Mouse (Mus musculus): ENCODE measurements around the gene Rab34.
A peak's percentile ranks its signal among the peaks of the same experiment; 100 is the strongest.
"Not testable (repeated sequence)": the region's sequence is repeated elsewhere in the genome, so short reads cannot be mapped to it uniquely, and the experiment has no call there.

Gene Rab34

DNA sequence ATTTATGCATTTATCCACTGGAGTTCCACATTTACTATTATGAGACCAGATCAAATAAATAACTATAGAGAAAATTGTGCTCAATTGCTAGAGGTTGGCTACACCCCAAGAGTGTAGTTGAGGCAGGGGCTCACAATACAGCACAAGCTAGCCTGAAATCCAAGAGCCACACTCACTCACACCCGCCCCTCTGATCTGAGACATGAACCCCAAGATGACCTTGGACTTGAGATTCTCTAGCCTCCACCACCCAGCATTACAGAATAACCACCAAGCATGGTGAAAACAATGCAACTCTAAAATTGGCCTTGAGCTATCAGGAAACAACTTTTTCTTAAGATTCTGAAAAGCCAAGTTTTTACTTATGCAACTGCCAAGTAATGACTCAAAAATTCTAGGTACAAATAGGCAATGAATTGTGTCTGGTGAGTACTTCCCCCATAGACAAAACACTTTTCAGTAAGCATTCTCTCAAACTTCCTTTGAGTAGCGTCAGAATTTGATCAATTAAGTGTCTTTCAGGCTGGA, 6.3 kb upstream of the Rab34 start:
- DNase-seq: no peak

DNA sequence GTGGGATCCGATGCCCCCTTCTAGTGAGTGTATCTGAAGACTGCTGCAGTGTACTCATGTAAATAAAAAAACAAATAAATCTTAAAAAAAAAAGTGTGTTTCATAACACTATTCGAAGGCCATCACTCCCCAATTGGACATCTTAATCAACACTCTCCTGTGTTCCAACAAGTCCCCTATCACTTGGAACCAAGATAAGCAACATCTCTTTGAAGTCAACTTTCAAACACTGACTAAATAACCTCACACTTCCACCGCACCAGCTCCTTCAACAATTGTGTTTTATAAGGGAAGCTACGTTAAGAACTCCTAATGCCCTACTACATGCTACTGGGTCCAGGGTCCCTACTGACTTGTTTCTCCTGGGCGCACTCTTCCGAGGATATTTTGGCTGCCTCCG, 5.8 kb upstream of the Rab34 start:
- DNase-seq: no peak

DNA sequence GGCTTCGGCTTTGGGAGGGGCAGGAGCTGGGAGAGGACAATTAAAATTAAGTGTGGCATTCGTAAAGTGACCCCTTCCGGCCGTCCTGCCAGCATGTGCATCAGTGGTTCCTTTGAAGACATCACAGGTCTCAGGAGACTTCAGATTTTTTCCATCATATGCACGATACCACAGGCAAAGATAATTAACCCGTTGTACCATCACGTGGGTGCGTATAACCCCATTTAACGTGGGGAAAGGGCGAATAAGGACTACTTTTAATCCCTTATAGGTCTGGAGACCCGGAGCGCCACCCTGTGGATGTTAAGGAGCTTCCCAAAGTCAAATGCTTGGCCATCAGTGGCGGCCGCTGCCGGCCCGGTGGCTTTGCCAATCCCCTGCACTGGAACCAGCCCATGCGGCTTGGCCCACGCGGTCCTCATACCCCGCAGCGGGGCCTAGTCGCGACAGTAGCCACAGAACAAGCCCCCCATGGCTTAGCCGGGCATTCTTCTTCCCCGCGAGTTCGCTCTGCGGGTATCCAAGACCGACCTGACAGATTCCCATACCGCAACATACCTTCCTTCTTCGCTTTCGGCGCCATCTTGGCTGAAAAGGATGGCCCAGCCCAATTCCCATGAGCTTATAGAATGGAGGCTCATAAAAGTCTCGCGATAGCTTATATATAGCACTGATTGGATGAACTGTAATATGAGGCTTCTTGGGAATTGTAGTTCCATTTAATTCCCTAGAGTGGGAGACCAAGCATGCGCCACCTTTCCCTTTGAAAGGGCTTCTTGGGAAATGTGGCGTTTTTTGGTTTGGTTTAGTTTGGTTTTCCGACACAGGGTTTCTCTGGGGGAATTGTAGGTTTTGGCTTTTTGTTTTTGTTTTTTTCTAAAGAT, 5.0 kb upstream of the Rab34 start, which contains the start of gene Rpl23a:
TSS of gene Rpl23a (minus strand) at position 624 of the 884 bp plus-strand sequence.
- peak; percentile 60 to 78 for DNase-seq

DNA sequence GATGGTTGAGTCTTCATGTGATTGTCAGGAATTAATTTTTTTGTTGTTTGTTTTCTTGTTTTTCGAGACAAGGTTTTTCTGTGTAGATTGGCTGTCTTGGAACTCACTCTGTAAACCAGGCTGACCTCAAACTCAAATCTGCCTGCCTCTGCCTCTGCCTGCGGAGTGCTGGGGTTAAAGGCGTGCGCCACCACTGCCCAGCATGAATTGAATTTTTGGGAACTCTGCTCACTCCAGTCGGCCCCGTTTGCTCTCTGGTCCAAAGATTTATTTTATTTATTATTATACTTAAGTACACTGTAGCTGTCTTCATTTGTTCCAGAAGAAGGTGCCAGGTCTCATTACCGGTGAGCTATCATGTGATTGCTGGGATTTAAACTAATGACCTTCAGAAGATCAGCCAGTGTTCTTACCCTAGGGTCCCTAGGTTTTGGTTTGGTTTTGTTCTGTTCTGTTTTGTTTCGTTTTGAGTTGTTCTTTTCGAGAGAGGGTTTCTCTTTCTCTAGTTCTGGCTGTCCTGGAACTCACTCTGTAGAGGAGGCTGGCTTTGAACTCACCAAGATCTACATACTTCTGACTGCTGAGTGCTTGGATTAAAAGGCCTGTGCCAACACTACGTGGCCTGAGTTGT, 4.2 kb upstream of the Rab34 start:
- DNase-seq: no peak

DNA sequence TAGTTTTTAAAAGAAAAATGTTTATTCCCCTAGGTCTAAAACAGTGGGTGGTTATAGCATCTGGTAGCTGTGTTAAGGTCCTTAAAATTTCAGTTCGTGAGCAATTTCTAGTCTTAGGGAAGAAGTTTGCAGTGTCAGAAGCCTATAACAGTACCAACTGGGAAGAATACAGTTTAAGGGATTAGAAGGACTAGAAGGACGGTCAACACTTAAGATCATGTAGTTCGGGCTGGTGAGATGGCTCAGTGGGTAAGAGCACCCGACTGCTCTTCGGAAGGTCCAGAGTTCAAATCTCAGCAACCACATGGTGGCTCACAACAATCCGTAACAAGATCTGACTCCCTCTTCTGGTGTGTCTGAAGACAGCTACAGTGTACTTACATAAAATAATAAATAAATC, 3.5 kb upstream of the Rab34 start:
- DNase-seq: not testable (repeated sequence)

DNA sequence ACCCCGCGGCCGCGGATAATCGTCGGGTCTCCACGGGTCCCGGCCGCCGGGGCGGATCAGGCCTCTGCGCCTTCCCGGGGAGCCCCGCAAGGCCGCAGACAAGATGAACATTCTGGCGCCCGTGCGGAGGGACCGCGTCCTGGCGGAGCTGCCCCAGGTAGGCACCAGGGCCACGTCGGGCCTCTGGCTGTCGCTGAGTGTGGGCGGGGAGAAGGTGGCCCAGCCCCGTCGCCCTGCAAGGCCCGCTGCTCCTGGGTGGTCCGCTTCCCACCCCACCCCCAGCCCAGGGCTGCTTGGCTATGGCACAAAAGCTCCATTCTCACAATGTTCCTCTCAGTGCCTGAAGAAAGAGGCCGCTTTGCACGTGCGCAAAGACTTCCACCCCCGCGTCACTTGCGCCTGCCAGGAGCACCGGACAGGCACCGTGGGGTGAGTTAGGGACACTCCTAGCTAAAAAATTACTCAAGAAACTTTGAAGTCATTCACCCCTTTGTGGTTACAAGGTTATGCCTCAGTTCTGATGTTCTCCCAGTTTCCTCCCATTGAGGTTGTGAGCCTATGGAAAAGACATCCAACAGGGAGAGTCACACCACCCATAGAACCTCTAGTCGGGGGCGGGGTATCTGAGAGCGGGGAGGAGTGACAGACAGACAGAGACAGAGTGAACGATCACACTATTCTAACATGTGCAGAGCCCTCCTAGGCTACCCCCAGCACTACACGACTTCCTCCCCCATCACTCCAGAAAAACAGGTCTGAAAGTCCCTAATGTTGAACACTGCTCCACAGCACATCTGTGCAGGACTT, 1.2 kb downstream of the Rab34 start:
- no peak for DNase-seq

DNA sequence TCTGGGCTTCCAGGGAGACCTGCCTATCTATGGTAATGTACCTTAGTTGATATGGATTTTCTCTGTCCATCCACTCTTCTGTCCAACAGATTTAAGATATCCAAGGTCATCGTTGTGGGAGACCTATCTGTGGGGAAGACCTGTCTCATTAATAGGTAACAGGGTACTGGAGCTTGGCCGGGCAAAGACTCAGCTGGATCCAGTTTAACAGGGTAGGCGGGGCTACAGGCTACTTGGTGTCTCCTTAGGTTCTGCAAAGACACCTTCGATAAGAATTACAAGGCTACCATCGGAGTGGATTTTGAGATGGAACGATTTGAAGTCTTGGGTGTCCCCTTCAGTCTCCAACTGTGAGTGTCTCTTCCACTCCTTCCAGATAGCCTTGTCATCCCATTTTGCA, 1.8 kb downstream of the Rab34 start:
- no peak for DNase-seq

DNA sequence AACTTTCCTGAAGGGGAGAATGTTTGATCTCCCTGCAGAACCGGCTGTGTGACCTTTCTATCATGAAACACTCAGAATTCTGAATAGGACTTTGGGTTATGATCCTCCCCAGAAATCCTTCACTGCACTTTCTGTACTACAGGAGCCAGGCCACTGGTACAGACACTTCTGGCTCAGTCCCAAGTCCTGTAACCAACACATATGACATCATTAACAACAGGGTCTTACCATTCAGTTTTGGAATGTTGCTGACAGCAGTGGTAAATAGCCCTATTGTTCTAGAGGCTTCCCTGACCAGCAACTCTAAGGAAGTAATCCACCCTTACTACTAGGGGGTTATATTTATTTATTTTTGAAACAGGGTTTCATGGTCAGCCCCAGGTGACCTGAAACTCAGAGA, 4.9 kb downstream of the Rab34 start, which contains the start of gene Proca1:
TSS of gene Proca1 (plus strand) at position 280 of the 400 bp plus-strand sequence.
- no peak for DNase-seq

DNA sequence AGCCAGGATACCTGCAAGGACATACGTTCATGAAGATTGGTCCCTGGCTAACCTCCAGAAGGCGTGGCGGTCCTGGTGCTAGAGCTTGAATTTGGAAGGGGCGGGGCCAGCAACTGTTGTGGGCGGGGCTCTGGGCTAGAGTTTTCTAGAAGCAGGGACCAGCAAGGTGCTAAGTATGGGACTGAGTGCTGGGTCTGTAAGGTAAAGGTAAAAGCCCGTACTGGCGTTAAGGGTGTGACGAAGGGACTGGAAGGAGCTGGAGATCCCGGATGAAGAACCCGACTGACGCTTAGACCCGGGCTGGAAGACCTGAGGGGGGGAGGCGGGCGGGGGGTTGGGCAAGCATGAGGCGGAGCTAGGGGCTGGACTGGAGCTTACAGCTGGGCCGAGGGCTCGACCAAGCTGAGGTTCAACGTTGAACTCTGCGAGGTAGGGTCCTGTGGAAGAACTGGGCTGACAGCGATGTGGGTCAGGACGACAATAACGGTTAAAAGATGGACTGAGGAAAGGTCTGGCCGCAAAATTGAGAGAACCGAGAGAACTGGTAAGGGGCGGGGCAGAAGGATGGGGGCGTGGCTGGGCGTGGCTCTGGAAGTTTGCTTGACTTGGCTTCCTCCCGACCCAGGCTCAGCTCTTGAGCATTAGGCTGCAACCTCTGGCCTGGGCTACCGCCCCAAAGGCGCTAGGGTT, 6.3 kb downstream of the Rab34 start:
- DNase-seq: peak; percentile 23 to 33

DNA sequence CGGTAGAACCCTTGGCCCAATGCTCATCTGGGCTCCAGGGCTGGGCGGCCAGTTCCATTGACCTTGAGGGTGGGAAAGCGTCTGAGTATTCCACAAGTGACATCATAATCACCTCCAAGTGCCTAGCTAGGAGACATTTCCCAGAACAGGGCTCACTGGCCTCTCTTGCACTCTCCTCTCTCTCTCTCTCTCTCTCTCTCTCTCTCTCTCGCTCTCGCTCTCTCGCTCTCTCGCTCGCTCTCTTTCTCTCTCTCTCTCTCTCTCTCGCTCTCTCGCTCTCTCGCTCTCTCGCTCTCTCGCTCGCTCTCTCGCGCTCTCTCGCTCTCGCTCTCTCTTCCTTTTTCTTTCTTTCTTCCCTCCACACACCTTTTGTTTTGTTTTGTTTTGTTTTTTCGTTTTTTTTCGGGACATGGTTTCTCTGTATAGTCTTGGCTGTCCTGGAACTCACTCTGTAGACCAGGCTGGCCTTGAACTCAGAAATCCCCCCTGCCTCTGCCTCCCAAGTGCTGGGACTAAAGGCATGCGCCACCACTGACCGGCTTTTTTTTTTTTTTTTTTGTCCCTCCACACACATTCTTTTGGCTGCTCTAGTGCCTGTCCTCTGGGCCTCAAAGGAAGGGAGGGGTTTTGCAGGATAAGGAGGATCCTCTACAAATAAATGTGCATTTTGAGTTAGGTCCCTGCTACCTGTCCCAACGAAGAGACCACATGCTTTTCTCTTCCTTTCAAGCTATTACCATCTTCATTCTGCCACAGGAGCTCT, 7.1 kb downstream of the Rab34 start:
- DNase-seq: no peak

DNA sequence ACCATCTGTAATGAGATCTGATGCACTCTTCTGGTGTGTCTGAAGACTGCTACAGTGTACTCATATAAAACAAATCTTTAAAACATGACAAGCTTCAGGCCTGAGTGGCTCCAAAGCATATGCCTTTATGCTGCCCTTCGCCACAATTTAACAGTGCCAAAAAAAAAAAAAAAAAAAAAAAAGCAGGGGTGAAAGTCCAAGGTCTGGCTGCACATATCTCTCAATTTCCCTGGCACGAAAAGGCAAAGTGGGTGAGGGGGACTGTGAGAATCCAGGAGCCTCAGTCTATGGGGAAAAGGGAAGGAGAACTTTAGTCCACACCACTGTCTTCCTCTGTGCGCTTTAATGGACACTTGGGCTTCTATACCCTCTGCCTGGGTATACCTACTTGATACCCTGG, 14.1 kb downstream of the Rab34 start:
- no peak for DNase-seq

DNA sequence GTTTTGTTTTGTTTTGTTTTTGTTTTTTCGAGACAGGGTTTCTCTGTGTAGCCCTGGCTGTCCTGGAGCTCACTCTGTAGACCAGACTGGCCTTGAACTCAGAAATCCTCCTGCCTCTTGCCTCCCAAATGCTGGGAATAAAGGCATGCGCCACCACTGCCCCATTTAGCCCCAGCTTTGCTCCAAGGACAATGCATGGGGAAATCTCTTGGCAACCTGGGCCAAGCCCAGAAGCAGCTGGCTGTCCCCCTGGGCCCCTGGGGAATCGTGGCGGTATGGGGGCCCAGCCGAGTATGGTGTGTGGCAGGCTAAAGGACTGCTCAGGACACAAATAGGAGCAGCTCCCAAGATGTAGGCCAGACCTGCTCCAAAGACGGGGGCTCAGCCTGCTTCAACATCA, 16.1 kb downstream of the Rab34 start:
- no peak for DNase-seq

DNA sequence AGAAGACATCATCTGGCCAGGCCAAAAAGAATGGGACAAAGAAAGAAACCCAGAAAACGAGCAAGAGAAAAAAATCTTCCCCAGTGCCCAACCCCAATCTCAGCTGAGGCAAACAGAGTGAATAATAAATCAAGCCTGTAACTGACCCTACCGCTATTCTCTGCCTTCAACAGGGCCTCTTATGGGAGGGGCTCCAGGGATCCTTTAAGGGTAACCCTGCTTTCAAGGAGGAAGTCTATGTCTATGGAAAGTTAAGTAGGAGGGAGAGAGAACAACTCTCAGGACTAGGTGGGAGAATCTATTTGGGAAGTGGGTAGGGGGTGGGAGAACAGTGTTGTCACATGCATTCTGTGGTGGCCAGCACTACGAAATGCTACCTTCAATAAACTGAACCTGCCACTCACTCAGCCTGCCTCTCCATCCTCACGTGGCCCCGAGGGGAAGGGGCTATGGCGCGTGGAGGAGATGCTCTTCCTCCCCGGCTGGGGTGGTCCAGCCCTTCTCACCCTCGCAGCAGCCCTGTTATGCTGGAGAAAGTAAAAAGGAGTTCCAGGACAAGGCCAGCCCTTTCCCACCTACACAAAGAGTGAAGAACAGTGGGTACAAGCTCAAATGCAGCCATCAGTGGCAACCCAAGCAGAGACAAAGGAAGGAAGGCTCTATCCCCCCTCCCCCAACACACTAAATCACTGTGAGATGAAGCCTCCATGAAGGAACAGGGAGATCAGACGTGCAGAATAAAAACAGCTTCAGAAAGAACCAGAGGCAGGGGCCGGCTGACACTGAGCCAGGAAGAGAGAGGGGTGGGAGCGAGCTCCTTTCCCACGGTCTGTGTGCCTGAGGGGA, 17.4 kb downstream of the Rab34 start:
- DNase-seq: no peak

DNA sequence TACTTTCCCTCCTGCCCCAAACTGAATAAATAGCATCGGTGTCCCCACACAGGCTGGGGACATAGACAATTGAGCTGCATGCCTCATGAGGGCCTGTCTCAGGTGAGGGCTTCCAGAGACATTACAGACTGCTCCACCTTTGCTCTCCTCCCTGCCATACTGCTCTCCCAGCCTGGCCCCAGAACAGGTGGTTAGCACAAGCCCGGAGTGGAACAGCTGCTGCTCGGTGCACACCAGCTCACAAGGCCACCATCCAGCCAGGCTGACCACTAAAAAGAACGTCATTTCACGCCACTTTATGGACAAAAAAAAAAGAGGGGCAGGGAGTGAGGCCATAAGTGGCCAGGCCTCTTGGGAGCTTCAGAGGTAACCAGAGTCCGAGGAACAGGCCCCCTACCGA, 19.0 kb downstream of the Rab34 start:
- DNase-seq: no peak

DNA sequence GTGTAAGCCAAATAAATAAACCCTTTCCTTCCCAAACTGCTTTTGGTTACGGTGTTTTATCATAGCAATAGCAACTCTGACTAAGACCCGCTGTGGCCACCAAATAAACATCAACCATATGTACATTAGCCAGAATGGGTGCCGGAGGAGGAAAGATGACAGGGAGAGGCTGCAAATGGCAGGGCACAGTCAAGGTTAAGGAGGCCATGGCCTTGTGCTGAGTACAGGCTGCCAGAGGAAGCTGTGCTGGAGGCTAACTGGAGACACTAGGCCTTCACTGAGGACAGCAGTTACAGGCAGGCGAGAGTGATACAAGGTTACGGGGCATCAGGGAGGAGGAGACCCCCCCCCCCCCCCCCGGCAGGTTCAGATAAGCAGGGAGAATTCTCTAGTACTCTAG, 21.7 kb downstream of the Rab34 start:
- no peak for DNase-seq

DNA sequence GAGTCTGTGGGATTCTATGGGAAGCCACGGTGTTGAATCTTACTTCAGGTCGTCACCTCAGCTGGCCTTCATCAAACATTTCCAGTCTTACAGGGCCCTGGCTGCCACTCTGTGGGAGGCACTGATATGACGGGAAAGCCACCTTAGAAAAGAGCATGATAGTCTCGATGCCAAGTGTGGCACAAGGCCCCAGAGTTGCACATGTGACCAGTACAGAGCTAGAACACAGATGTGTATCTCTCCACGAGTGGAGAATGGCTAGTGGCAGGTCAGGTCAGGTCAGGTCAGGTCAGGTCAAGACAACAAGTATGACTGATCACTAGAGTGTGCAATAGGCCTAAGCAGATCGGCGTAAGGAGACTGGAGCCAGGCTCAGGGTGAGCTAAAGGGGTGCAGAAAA, 22.4 kb downstream of the Rab34 start:
- no peak for DNase-seq

DNA sequence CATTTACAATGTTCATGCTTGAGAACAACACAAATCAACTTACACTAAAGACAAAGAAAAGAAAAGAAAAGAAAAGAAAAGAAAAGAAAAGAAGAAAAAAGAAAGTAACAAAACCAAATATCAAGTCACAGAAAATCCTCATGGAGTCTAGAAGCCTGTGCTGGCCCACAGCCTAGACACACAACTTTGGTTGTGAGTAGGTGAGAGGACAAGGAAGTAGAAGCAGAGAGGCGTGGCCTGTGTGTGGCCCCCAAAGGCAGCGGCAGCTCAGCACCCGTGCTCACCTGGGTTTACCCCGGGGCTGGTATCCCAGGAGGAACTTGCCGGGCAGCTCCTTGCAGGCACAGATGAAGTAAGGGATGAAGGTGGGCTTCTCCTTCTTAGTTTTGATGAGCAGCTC, 23.3 kb downstream of the Rab34 start:
- no peak for DNase-seq

DNA sequence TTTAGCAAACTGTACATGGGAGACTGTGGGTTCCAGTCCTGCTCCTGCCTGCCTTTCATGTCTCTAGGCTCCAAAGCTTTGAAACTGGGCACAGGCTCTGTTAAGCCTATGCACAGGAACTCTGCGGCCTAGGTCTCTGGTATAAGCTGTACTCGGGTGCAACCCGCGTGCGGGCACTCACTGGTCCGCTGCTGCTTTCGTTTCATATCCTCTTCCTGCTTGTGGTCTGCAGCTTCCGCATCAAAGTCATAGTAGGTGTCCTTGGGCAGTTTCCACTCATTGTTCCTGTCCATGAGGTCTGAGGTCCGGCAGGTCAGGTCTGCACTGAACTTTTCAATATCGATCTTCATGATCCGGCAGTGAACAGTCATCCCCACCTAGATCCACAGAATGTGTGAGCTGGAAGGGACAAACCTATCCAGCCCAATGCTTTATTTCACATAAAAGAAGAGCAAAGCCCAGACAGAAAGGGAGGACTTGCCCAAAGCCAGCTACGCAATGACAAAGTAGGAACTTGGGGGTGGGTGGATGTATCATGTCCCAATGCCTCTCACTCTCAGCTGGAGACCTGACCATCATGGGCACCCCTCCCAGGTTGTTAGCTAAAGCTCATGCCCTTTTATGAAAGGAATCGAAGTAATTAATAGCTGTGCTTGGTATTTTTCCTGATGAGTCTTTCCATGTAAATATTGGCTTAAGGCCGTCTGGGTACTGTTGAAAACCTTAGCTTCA, 25.0 kb downstream of the Rab34 start:
- DNase-seq: peak in 1 of 2 experiments; percentile 19

DNA sequence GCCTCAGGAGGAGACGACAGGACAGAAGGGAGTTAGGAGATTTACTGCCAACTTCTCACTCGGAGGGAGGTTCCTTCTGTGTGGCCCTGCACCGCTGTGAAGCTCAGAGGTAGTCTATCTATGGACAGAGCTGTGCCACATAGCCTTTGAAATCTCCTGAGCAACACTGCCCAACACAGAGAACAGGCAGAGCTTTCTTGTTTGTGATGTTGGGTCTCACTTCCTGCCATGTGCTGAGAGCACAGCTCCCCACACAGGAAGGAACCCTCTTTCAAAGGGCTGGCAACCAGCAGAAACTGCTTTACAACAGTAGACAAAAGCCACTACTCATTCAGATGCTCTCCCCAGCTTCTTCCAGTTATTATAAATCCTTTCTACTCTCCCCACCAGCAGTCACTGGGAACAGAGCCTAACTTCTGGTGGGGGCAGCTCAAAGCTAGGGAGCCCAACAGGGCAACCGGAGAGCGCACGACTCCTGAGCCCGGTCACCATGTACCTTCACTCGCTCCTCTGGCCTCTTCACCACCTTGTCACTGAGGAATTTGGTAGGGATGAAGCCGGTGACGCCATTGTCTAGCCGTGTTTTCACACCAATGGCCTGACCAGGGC, 27.6 kb downstream of the Rab34 start:
- DNase-seq: peak in 1 of 2 experiments; percentile 29

DNA sequence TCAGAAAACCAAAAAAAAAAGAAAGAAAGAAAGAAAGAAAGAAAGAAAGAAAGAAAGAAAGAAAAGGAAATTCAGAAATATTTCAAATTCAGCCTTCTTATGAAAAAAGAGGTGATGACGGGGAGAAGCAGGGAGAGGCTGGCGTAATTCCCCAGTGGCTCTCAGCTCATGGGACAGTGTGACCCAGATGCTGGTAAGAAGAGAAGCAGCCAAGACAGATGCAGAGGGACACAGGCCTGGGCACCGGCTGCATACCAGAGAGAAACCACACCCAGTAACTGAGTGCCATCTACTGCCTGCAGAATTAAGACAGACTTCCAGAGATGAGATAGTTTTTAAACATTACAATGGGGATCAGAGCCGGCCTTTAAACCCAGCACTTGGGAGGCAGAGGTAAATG, 35.4 kb downstream of the Rab34 start:
- no peak for DNase-seq

Data from thymus, adult 18-20 months (tissue).